In genomic region chr6:116135971-116136632, GRCm38 (mm10) we compare ENCODE assay signal across 8 mouse cellular contexts. TPM values are rescaled to one million over a fixed set of nuclear protein-coding genes. Genes with fewer than 3 reads are reported as not detected.
DNase-seq lines count a peak whose midpoint lies in the region; ATAC-seq and TF ChIP-seq lines count a peak whose summit lies in the region.

No protein-coding gene starts in this region.

- DNase-seq in heart, adult 2 months, result peak in 1 of 2 experiments; percentile 47
- DNase-seq in heart, postnatal 25 days (ENCODE audit: low spot score), result no peak
- peak; percentile 20 to 38 for DNase-seq in spleen, postnatal 36 days (ENCODE audit: low spot score in 2 of 2)
- DNase-seq in spleen, adult 12 weeks (ENCODE audit: low spot score), result no peak
- DNase-seq in cerebellum, postnatal 36 days, result peak; percentile 25 to 50
- DNase-seq in splenic B cell, adult 2 months (ENCODE audit: low read depth, low spot score), result peak; percentile 49
- DNase-seq in yolk sac, embryonic 10.5 days (ENCODE audit: low spot score), result no peak

- H3K4me3 ChIP-seq in heart, adult 2 months, result no peak overlapping the region
- no peak overlapping the region for H3K4me3 ChIP-seq in liver, embryonic 12.5 days

- no peak for TF ChIP-seq EP300 in heart, adult 2 months (IDR thresholded peaks at IDR 0.05; ENCODE audit: insufficient read depth, low read depth, low read length)

- no peak overlapping the region; the same call in 1 of the 2 replicates for H3K27ac ChIP-seq in heart, adult 2 months
- H3K27ac ChIP-seq in liver, embryonic 12.5 days, result no peak overlapping the region

- H3K9me3 ChIP-seq in liver, embryonic 12.5 days (replicated peaks), result no peaks in the 10 kb centered on the region

- H3K9ac ChIP-seq in heart, adult 2 months (ENCODE audit: low read depth, low read length), result no peak overlapping the region
- no peak overlapping the region for H3K9ac ChIP-seq in liver, embryonic 12.5 days

- H3K79me2 ChIP-seq in heart, adult 2 months (replicated peaks; ENCODE audit: control insufficient read depth, insufficient read depth, low read length), result no peaks in the 10 kb centered on the region

- H3K36me3 ChIP-seq in heart, adult 2 months (ENCODE audit: control insufficient read depth, insufficient read depth, low read length), result no peaks in the 10 kb centered on the region
- H3K36me3 ChIP-seq in liver, embryonic 12.5 days, result no peaks in the 10 kb centered on the region
- no peaks in the 10 kb centered on the region for H3K36me3 ChIP-seq in splenic B cell, adult 2 months (ENCODE audit: control insufficient read depth, insufficient read depth, low read length, poor library complexity, severe bottlenecking)

- no peak for TF ChIP-seq POLR2A in heart, adult 2 months (IDR thresholded peaks at IDR 0.05; ENCODE audit: insufficient read depth, low read depth, low read length)

- H3K27me3 ChIP-seq in heart, adult 2 months (ENCODE audit: control insufficient read depth, insufficient read depth, low read length), result no peaks in the 10 kb centered on the region
- H3K27me3 ChIP-seq in liver, embryonic 12.5 days (replicated peaks), result no peaks in the 10 kb centered on the region
- H3K27me3 ChIP-seq in splenic B cell, adult 2 months (ENCODE audit: control insufficient read depth, insufficient read depth, low read length, poor library complexity, severe bottlenecking), result no peaks in the 10 kb centered on the region

- WGBS in heart, adult 2 months, result 25% methylated on average over 7 of the region's 7 CpGs
- 49% methylated on average over 7 of the region's 7 CpGs for WGBS in liver, embryonic 12.5 days (ENCODE audit: insufficient replicate concordance)

- no peaks in the 10 kb centered on the region; the same call in 1 of the 2 replicates for H3K4me1 ChIP-seq in heart, adult 2 months (ENCODE audit: control insufficient read depth, insufficient read depth, low read length)
- 0 out of 2 replicates have a peak, but pooled peaks cover 3% of the 10 kb centered on the region for H3K4me1 ChIP-seq in liver, embryonic 12.5 days

- intact Hi-C loops in heart, adult 2 months (cut with DNase I), result loop anchor here (2.0 to 5.0 kb wide), 2 partner anchors 51 to 125 kb away; no protein-coding TSS in a partner anchor
- intact Hi-C loops in heart, postnatal 25 days (cut with DNase I), result loop anchor here (2.0 to 5.0 kb wide), 2 partner anchors 125 to 289 kb away; no protein-coding TSS in a partner anchor

- no peak for ATAC-seq in liver, embryonic 12.5 days

- H3K4me2 ChIP-seq in liver, embryonic 12.5 days, result 0 out of 2 replicates have a peak overlapping the region, but pooled peaks have one; percentile 3

- TF ChIP-seq CTCF in heart, adult 2 months (IDR thresholded peaks at IDR 0.05), result peak; percentile 72

RNA-seq across cellular contexts. Expression of gene Tmcc1, which starts 57.2 kb away (rescaled TPM):
- total RNA-seq in heart, adult 2 months (2021), result 10 to 100 TPM; 32.1 to 33.8 TPM
- polyA plus RNA-seq in heart, adult 2 months (2012; rRNA removed), result 16.7 and 28.9 TPM in 2 replicates
- total RNA-seq in heart, postnatal 25 days (2021), result 10 to 100 TPM; 26.2 to 33.0 TPM
- polyA plus RNA-seq in liver, embryonic 12.5 days (2016; fragmentation: Nextera tagmentation; extraction: Ambion mirVana), result 3.9 and 5.3 TPM in 2 replicates

Comparison
In these comparisons a context has a peak if more than half of its experiments do, and no peak if none do; other contexts are left out.
1. DNase-seq: peak in spleen, postnatal 36 days (2 of 2), cerebellum, postnatal 36 days (2 of 2) and splenic B cell, adult 2 months (single experiment); none in heart, postnatal 25 days (single experiment), spleen, adult 12 weeks (single experiment) and yolk sac, embryonic 10.5 days (single experiment).